Comparison of ENCODE assay signal across 12 mouse cellular contexts in genomic region chr10:75677571-75677970, GRCm38 (mm10). TPM values are rescaled to one million over a fixed set of nuclear protein-coding genes. Genes with fewer than 3 reads are reported as not detected.
DNase-seq lines count a peak whose midpoint lies in the region; ATAC-seq and TF ChIP-seq lines count a peak whose summit lies in the region.
"Had no signal": no experiment of that assay in that cellular context is flagged by ENCODE, and none has a peak within 500 bp of the region (broad histone marks: within the 10 kb centered on the region; RNA-seq: fewer than 3 reads in every experiment).

No protein-coding gene starts in this region.

- H3K9me3 ChIP-seq in liver, embryonic 13.5 days (replicated peaks) = no peaks in the 10 kb centered on the region
- no peaks in the 10 kb centered on the region for H3K9me3 ChIP-seq in liver, embryonic 11.5 days (ENCODE audit: control insufficient read depth, low read length)
- H3K9me3 ChIP-seq: heart, embryonic 10.5 days had no signal

- H3K79me2 ChIP-seq in heart, adult 2 months (replicated peaks; ENCODE audit: control insufficient read depth, insufficient read depth, low read length) = no peaks in the 10 kb centered on the region

- no peaks in the 10 kb centered on the region for H3K27me3 ChIP-seq in heart, adult 2 months (ENCODE audit: control insufficient read depth, insufficient read depth, low read length)
- no peaks in the 10 kb centered on the region for H3K27me3 ChIP-seq in liver, embryonic 13.5 days
- no peaks in the 10 kb centered on the region for H3K27me3 ChIP-seq in liver, embryonic 11.5 days (replicated peaks; ENCODE audit: control insufficient read depth, insufficient read depth, low read length)
- H3K27me3 ChIP-seq in small intestine, adult 2 months (ENCODE audit: control insufficient read depth, insufficient read depth, low read length) = no peaks in the 10 kb centered on the region

- TF ChIP-seq POLR2A in heart, adult 2 months (IDR thresholded peaks at IDR 0.05; ENCODE audit: insufficient read depth, low read depth, low read length) = no peak
- TF ChIP-seq POLR2A in embryonic fibroblast, embryonic 13.5 days (IDR thresholded peaks at IDR 0.05; ENCODE audit: low read depth, low read length) = no peak
- no peak for TF ChIP-seq POLR2A in small intestine, adult 2 months (IDR thresholded peaks at IDR 0.05; ENCODE audit: low read depth, low read length)

- intact Hi-C loops in heart, adult 2 months (cut with DNase I) = loop anchor here (5.0 kb wide), 1 partner anchor 40 kb away; no protein-coding TSS in a partner anchor
- intact Hi-C loops in heart, postnatal 10 days (cut with DNase I) = no loop called here
- intact Hi-C loops in left cerebral cortex, postnatal 10 days (cut with DNase I) = no loop called here

- no peak for ATAC-seq in liver, embryonic 13.5 days (ENCODE audit: low read depth)
- no peak for ATAC-seq in liver, embryonic 11.5 days (replicated peaks; ENCODE audit: low FRiP score)
- ATAC-seq: inflammation-experienced regulatory T-cells, adult 6 months had no signal

- peak overlapping the region; percentile 73 for H3K27ac ChIP-seq in heart, adult 2 months
- H3K27ac ChIP-seq in liver, embryonic 13.5 days = peak overlapping the region; percentile 40
- no peak overlapping the region for H3K27ac ChIP-seq in liver, embryonic 11.5 days (ENCODE audit: low read depth, low read length)
- peak overlapping the region; percentile 65 for H3K27ac ChIP-seq in embryonic fibroblast, embryonic 13.5 days (ENCODE audit: insufficient read depth, low read length)
- peak overlapping the region; percentile 56 for H3K27ac ChIP-seq in small intestine, adult 2 months (ENCODE audit: insufficient read depth, low read depth, low read length)
- H3K27ac ChIP-seq: heart, embryonic 10.5 days had no signal

- no peak for DNase-seq in heart, adult 2 months
- DNase-seq in heart, postnatal 10 days = no peak
- no peak for DNase-seq in liver, embryonic 13.5 days
- DNase-seq in liver, embryonic 11.5 days (ENCODE audit: low spot score) = no peak
- no peak for DNase-seq in left cerebral cortex, postnatal 10 days (ENCODE audit: extremely low spot score in 1 of 2, low spot score in 2 of 2)
- DNase-seq: thymus, postnatal 14 days had no signal

- no peak overlapping the region for H3K4me2 ChIP-seq in liver, embryonic 13.5 days
- H3K4me2 ChIP-seq in liver, embryonic 11.5 days = no peak overlapping the region

- H3K9ac ChIP-seq in heart, adult 2 months (ENCODE audit: low read depth, low read length) = no peak overlapping the region
- H3K9ac ChIP-seq in liver, embryonic 13.5 days = no peak overlapping the region
- no peak overlapping the region for H3K9ac ChIP-seq in liver, embryonic 11.5 days (ENCODE audit: low read depth, low read length)

- 80% methylated on average over 2 of the region's 2 CpGs for WGBS in heart, adult 2 months
- WGBS in liver, embryonic 13.5 days (ENCODE audit: insufficient replicate concordance) = 68% methylated on average over 2 of the region's 2 CpGs
- 75% methylated on average over 2 of the region's 2 CpGs for WGBS in liver, embryonic 11.5 days
- 45% methylated on average over 2 of the region's 2 CpGs for WGBS in small intestine, adult 2 months

- H3K4me1 ChIP-seq in heart, adult 2 months (ENCODE audit: control insufficient read depth, insufficient read depth, low read length) = peaks cover 19% of the 10 kb centered on the region
- peaks cover 41% of the 10 kb centered on the region for H3K4me1 ChIP-seq in liver, embryonic 13.5 days (replicated peaks)
- no peaks in the 10 kb centered on the region; the same call in 1 of the 2 replicates for H3K4me1 ChIP-seq in liver, embryonic 11.5 days (replicated peaks; ENCODE audit: control insufficient read depth, insufficient read depth, low read length)
- H3K4me1 ChIP-seq in embryonic fibroblast, embryonic 13.5 days (ENCODE audit: control insufficient read depth, insufficient read depth, low read length) = no peaks in the 10 kb centered on the region; the same call in 1 of the 2 replicates
- H3K4me1 ChIP-seq in small intestine, adult 2 months (ENCODE audit: control insufficient read depth, insufficient read depth, insufficient read length, low read length) = peaks cover 9% of the 10 kb centered on the region; the same call in 1 of the 2 replicates

- TF ChIP-seq EP300 in heart, adult 2 months (IDR thresholded peaks at IDR 0.05; ENCODE audit: insufficient read depth, low read depth, low read length) = no peak

- no peak for TF ChIP-seq CTCF in heart, adult 2 months (IDR thresholded peaks at IDR 0.05)
- TF ChIP-seq CTCF in embryonic fibroblast, embryonic 13.5 days (IDR thresholded peaks at IDR 0.05; ENCODE audit: borderline replicate concordance, insufficient read depth, low read length) = no peak
- TF ChIP-seq CTCF in small intestine, adult 2 months (IDR thresholded peaks at IDR 0.05; ENCODE audit: extremely low read depth, insufficient read length, insufficient replicate concordance, low read depth, low read length) = no peak

- peaks cover 8% of the 10 kb centered on the region; the same call in 1 of the 2 replicates for H3K36me3 ChIP-seq in heart, adult 2 months (ENCODE audit: control insufficient read depth, insufficient read depth, low read length)
- H3K36me3 ChIP-seq in liver, embryonic 13.5 days = peaks cover 87% of the 10 kb centered on the region
- H3K36me3 ChIP-seq in liver, embryonic 11.5 days (ENCODE audit: control insufficient read depth, insufficient read depth, low read length) = peaks cover 9% of the 10 kb centered on the region
- H3K36me3 ChIP-seq in small intestine, adult 2 months (ENCODE audit: control insufficient read depth, insufficient read depth, low read length) = peaks cover 6% of the 10 kb centered on the region; the same call in 1 of the 2 replicates

- no peak overlapping the region for H3K4me3 ChIP-seq in heart, adult 2 months
- no peak overlapping the region for H3K4me3 ChIP-seq in liver, embryonic 13.5 days (replicated peaks)
- H3K4me3 ChIP-seq in liver, embryonic 11.5 days (ENCODE audit: low read depth, low read length) = no peak overlapping the region
- H3K4me3 ChIP-seq in embryonic fibroblast, embryonic 13.5 days (ENCODE audit: insufficient read depth, low read length) = no peak overlapping the region
- no peak overlapping the region for H3K4me3 ChIP-seq in small intestine, adult 2 months (ENCODE audit: low read depth, low read length)
- H3K4me3 ChIP-seq: erythroblast, embryonic 14.5 days; heart, embryonic 10.5 days; myocyte had no signal

RNA-seq across cellular contexts. Expression of gene Susd2, which starts 33.8 kb away (rescaled TPM):
- total RNA-seq in heart, adult 2 months (2021) = 1 to 10 TPM; 1.3 to 1.8 TPM
- polyA plus RNA-seq in heart, adult 2 months (2012; rRNA removed) = 4.3 TPM in 2 replicates
- total RNA-seq in heart, postnatal 10 days (2021) = 1 to 10 TPM; 2.8 to 3.4 TPM
- polyA plus RNA-seq in liver, embryonic 13.5 days (2015; fragmentation: Nextera tagmentation; extraction: Ambion mirVana) = 1.0 and 1.4 TPM in 2 replicates
- polyA plus RNA-seq in liver, embryonic 11.5 days (2014; fragmentation: Nextera tagmentation; extraction: Ambion mirVana) = 0.91 and 1.5 TPM in 2 replicates
- 0.80 and 1.1 TPM in 2 replicates for polyA plus RNA-seq in embryonic fibroblast, embryonic 13.5 days (2011; ENCODE audit: insufficient read length, low read depth, missing spikeins)
- 19.1 and 261 TPM in 2 replicates for polyA plus RNA-seq in small intestine, adult 2 months (2012; rRNA removed)
- 1 to 10 TPM; 3.5 to 3.8 TPM for total RNA-seq in left cerebral cortex, postnatal 10 days (2021)
